Mouse (Mus musculus) heart, embryonic 14.5 days (tissue): ENCODE data around the gene Lamc2. TPM values are rescaled to one million over a fixed set of nuclear protein-coding genes. Genes with fewer than 3 reads are reported as not detected.

Experiments
- ATAC-seq: fragments of 200-750 bp; cut with Nextera tagmentation; 2 replicates; pipeline ENCODE4 v1.8.0; 2017; ENCODE audit warnings: low read depth, moderate TSS enrichment; ENCODE audit not compliant: insufficient number of reproducible peaks, insufficient read depth, low FRiP score
- H3K27ac ChIP-seq, 2 experiments: fragments of 200-500 bp in 1 of 2; fragments of 300-500 bp in 1 of 2; sonication (generic) in 1 of 2; replicated peaks in 1 of 2; 2 replicates each; pipeline ENCODE4 v1.5.1; 2012 to 2014; ENCODE audit warnings: low read depth in 2 of 2, low read length in 2 of 2, control low read depth in 1 of 2, mild to moderate bottlenecking in 1 of 2, mixed read lengths in 1 of 2; ENCODE audit not compliant: control insufficient read depth in 1 of 2, insufficient read depth in 1 of 2
- H3K27me3 ChIP-seq: fragments of 300-500 bp; sonication (generic); 2 replicates; pipeline ENCODE4 v1.6.1; 2014; ENCODE audit warnings: mild to moderate bottlenecking, low read length, control low read depth; ENCODE audit not compliant: control insufficient read depth, insufficient read depth
- H3K36me3 ChIP-seq: fragments of 300-500 bp; sonication (generic); 2 replicates; pipeline ENCODE4 v1.6.1; 2014; ENCODE audit warnings: mild to moderate bottlenecking, control low read depth, low read length, mixed read lengths; ENCODE audit not compliant: control insufficient read depth, insufficient read depth
- H3K4me1 ChIP-seq, 2 experiments: fragments of 200-500 bp in 1 of 2; fragments of 300-500 bp in 1 of 2; sonication (generic) in 1 of 2; 2 replicates each; pipeline ENCODE4 v1.6.1; 2012 to 2014; ENCODE audit warnings: low read length in 2 of 2, control low read depth in 1 of 2, mixed read lengths in 1 of 2; ENCODE audit not compliant: control insufficient read depth in 2 of 2, insufficient read depth in 2 of 2
- H3K4me2 ChIP-seq: fragments of 300-500 bp; sonication (generic); 2 replicates; pipeline ENCODE4 v1.6.1; 2014; ENCODE audit warnings: mild to moderate bottlenecking, low read length
- H3K4me3 ChIP-seq, 2 experiments: fragments of 200-500 bp in 1 of 2; fragments of 300-500 bp in 1 of 2; sonication (generic) in 1 of 2; 2 replicates each; pipeline ENCODE4 v1.5.1; 2012 to 2014; ENCODE audit warnings: low read length in 2 of 2, mild to moderate bottlenecking in 2 of 2, control low read depth in 1 of 2, low read depth in 1 of 2, moderate library complexity in 1 of 2; ENCODE audit not compliant: control insufficient read depth in 1 of 2, insufficient read depth in 1 of 2
- H3K9ac ChIP-seq: fragments of 300-500 bp; sonication (generic); 2 replicates; pipeline ENCODE4 v1.6.1; 2014; ENCODE audit warnings: mild to moderate bottlenecking, low read length
- H3K9me3 ChIP-seq: fragments of 300-500 bp; sonication (generic); 2 replicates; pipeline ENCODE4 v1.6.1; 2016; ENCODE audit warnings: low read length, control low read depth; ENCODE audit not compliant: control insufficient read depth
- WGBS: fragments of 180-500 bp; shearing (Covaris S2); extraction: QIAGEN DNeasy Blood & Tissue Kit; methylation state at CpG from one replicate; pipeline ENCODE4 v1.1.7; 2014; 5-methylcytosine and 5-hydroxymethylcytosine counted together
- polyA plus RNA-seq: library from polyadenylated mRNA; unstranded; fragments of >200 nt; fragmentation: Nextera tagmentation; extraction: Ambion mirVana; gene quantifications from 2 replicates; pipeline ENCODE4 v1.2.1, GENCODE M21; 2014

Lamc2 gene
- polyA plus RNA-seq, 1 experiment from 2014 or later = 10.5 TPM

- no peak for ATAC-seq
- peak overlapping the region; percentile 39 to 52; a peak in 3 of 4 replicates for H3K27ac ChIP-seq
- 56% methylated on average over 15 of the region's 15 CpGs for WGBS
Observed at GRCm38 (mm10) chr1:153126491-153127381, 59.5 kb downstream of the Lamc2 start.

GRCm38 (mm10) chr1:153125287-153126275, 60.7 kb downstream of the Lamc2 start:
- Histone ChIP-seq H3K9ac (no peak overlapping the region), H3K27me3 (no peaks in the 10 kb centered on the region), H3K4me3 (no peak overlapping the region), H3K4me1 (peaks cover 21 to 25% of the 10 kb centered on the region in 2 experiments), H3K27ac (peak overlapping the region; percentile 39 to 52; a peak in 2 of 4 replicates), H3K36me3 (peaks cover 7% of the 10 kb centered on the region; the same call in 1 of the 2 replicates), H3K4me2 (no peak overlapping the region), H3K9me3 (no peaks in the 10 kb centered on the region)
- 78% methylated on average over 8 of the region's 8 CpGs for WGBS
- no peak for ATAC-seq

More at GRCm38 (mm10) chr1:153126491-153127381, 59.5 kb downstream of the Lamc2 start:
- Histone ChIP-seq H3K4me3 (no peak overlapping the region), H3K4me2 (no peak overlapping the region), H3K4me1 (peaks cover 29 to 30% of the 10 kb centered on the region in 2 experiments), H3K9me3 (no peaks in the 10 kb centered on the region), H3K27me3 (no peaks in the 10 kb centered on the region), H3K9ac (no peak overlapping the region), H3K36me3 (peaks cover 7% of the 10 kb centered on the region; the same call in 1 of the 2 replicates)

- H3K9ac ChIP-seq = no peak overlapping the region
- H3K27ac ChIP-seq = no peak overlapping the region
- ATAC-seq = no peak
- peaks cover 7% of the 10 kb centered on the region; the same call in 1 of the 2 replicates for H3K36me3 ChIP-seq
- H3K4me1 ChIP-seq = peaks cover 11 to 17% of the 10 kb centered on the region in 2 experiments
- no peak overlapping the region for H3K4me2 ChIP-seq
- no peak overlapping the region for H3K4me3 ChIP-seq
- H3K27me3 ChIP-seq = no peaks in the 10 kb centered on the region
- WGBS = 74% methylated on average over 5 of the region's 5 CpGs
- no peaks in the 10 kb centered on the region for H3K9me3 ChIP-seq
Observed at GRCm38 (mm10) chr1:153124502-153124901, 61.7 kb downstream of the Lamc2 start.

- ATAC-seq = no peak
- no peaks in the 10 kb centered on the region for H3K27me3 ChIP-seq
- H3K36me3 ChIP-seq = peaks cover 7% of the 10 kb centered on the region; the same call in 1 of the 2 replicates
- H3K27ac ChIP-seq = no peak overlapping the region
- no peak overlapping the region for H3K4me2 ChIP-seq
- peaks cover 6 to 9% of the 10 kb centered on the region in 2 experiments; a peak in 2 of 4 replicates for H3K4me1 ChIP-seq
- H3K9ac ChIP-seq = no peak overlapping the region
- H3K9me3 ChIP-seq = no peaks in the 10 kb centered on the region
- 77% methylated on average over 4 of the region's 4 CpGs for WGBS
- H3K4me3 ChIP-seq = no peak overlapping the region
Observed at GRCm38 (mm10) chr1:153122764-153123163, 63.5 kb downstream of the Lamc2 start.

GRCm38 (mm10) chr1:153121320-153121719, 64.9 kb downstream of the Lamc2 start:
- no peak overlapping the region for H3K27ac ChIP-seq
- H3K9ac ChIP-seq = no peak overlapping the region
- H3K36me3 ChIP-seq = peaks cover 7% of the 10 kb centered on the region; the same call in 1 of the 2 replicates
- H3K4me3 ChIP-seq = no peak overlapping the region
- no peak for ATAC-seq
- WGBS = 57% methylated on average over 5 of the region's 5 CpGs
- no peak overlapping the region for H3K4me2 ChIP-seq
- H3K9me3 ChIP-seq = no peaks in the 10 kb centered on the region
- H3K4me1 ChIP-seq = no peaks in the 10 kb centered on the region
- no peaks in the 10 kb centered on the region for H3K27me3 ChIP-seq

- WGBS = 70% methylated on average over 6 of the region's 6 CpGs
- H3K27me3 ChIP-seq = no peaks in the 10 kb centered on the region
- H3K4me3 ChIP-seq = no peak overlapping the region
- no peak overlapping the region for H3K27ac ChIP-seq
- H3K4me1 ChIP-seq = no peaks in the 10 kb centered on the region
- H3K9me3 ChIP-seq = no peaks in the 10 kb centered on the region
- H3K9ac ChIP-seq = no peak overlapping the region
- H3K36me3 ChIP-seq = peaks cover 7% of the 10 kb centered on the region; the same call in 1 of the 2 replicates
- ATAC-seq = no peak
- H3K4me2 ChIP-seq = no peak overlapping the region
Observed at GRCm38 (mm10) chr1:153120544-153120943, 65.7 kb downstream of the Lamc2 start.

GRCm38 (mm10) chr1:153115315-153115714, 70.9 kb downstream of the Lamc2 start:
- Histone ChIP-seq H3K27me3 (no peaks in the 10 kb centered on the region), H3K9ac (no peak overlapping the region), H3K4me2 (no peak overlapping the region), H3K4me3 (no peak overlapping the region), H3K27ac (no peak overlapping the region), H3K4me1 (no peaks in the 10 kb centered on the region; a peak in 1 of 4 replicates), H3K36me3 (no peaks in the 10 kb centered on the region), H3K9me3 (no peaks in the 10 kb centered on the region)
- ATAC-seq = no peak
- 84% methylated on average over 8 of the region's 8 CpGs for WGBS
